Mouse (Mus musculus) embryonic facial prominence, embryonic 11.5 days (tissue): ENCODE measurements around the gene Agtpbp1. TPM values are rescaled to one million over a fixed set of nuclear protein-coding genes. Genes with fewer than 3 reads are reported as not detected.
"Not testable (repeated sequence)": the region's sequence is repeated elsewhere in the genome, so short reads cannot be mapped to it uniquely, and the experiment has no call there.

Experiments
- ATAC-seq: fragments of 200-750 bp; cut with Nextera tagmentation; replicated peaks from 2 replicates; pipeline ENCODE4 v1.8.0; 2017; ENCODE audit warnings: low read depth; ENCODE audit not compliant: insufficient number of reproducible peaks, low FRiP score, low TSS enrichment
- DNase-seq: peaks from one replicate; pipeline ENCODE4 v3.0.0-alpha.2; 2015; ENCODE audit warnings: low spot score
- H3K27ac ChIP-seq: fragments of 300-500 bp; sonication (generic); replicated peaks from 2 replicates; pipeline ENCODE4 v1.5.1; 2014; ENCODE audit warnings: mild to moderate bottlenecking, low read depth, low read length, control low read depth
- H3K27me3 ChIP-seq: fragments of 300-500 bp; sonication (generic); 2 replicates; pipeline ENCODE4 v1.6.1; 2014; ENCODE audit warnings: mild to moderate bottlenecking, low read length, moderate library complexity, mixed read lengths; ENCODE audit not compliant: control insufficient read depth, insufficient read depth
- H3K36me3 ChIP-seq: fragments of 300-500 bp; sonication (generic); replicated peaks from 2 replicates; pipeline ENCODE4 v1.6.1; 2014; ENCODE audit warnings: low read depth, mild to moderate bottlenecking, low read length, moderate library complexity, mixed read lengths; ENCODE audit not compliant: control insufficient read depth, insufficient read depth
- H3K4me1 ChIP-seq: fragments of 300-500 bp; sonication (generic); 2 replicates; pipeline ENCODE4 v1.6.1; 2014; ENCODE audit warnings: low read length, mixed read lengths; ENCODE audit not compliant: control insufficient read depth, insufficient read depth
- H3K4me2 ChIP-seq: fragments of 300-500 bp; sonication (generic); 2 replicates; pipeline ENCODE4 v1.6.1; 2014; ENCODE audit warnings: low read depth, mild to moderate bottlenecking, control low read depth, low read length, moderate library complexity
- H3K4me3 ChIP-seq: fragments of 300-500 bp; sonication (generic); 2 replicates; pipeline ENCODE4 v1.5.1; 2014; ENCODE audit warnings: low read depth, low read length, control low read depth
- H3K9ac ChIP-seq: fragments of 300-500 bp; sonication (generic); replicated peaks from 2 replicates; pipeline ENCODE4 v1.6.1; 2014; ENCODE audit warnings: mild to moderate bottlenecking, control low read depth, low read length
- H3K9me3 ChIP-seq: fragments of 300-500 bp; sonication (generic); replicated peaks from 2 replicates; pipeline ENCODE4 v1.6.1; 2016; ENCODE audit warnings: mild to moderate bottlenecking, low read length, inconsistent platforms, mixed read lengths; ENCODE audit not compliant: control insufficient read depth
- WGBS: fragments of 180-500 bp; shearing (Covaris S2); extraction: QIAGEN DNeasy Blood & Tissue Kit; methylation state at CpG from one replicate; pipeline ENCODE4 v1.1.7; 2014; 5-methylcytosine and 5-hydroxymethylcytosine counted together
- polyA plus RNA-seq: library from polyadenylated mRNA; unstranded; fragments of >200 nt; fragmentation: Nextera tagmentation; extraction: Ambion mirVana; gene quantifications from 2 replicates; pipeline ENCODE4 v1.2.1, GENCODE M21; 2014

The Agtpbp1 gene
- polyA plus RNA-seq, 1 experiment from 2014 or later, result 17.8 TPM

- Histone ChIP-seq H3K4me2 (no peak overlapping the region), H3K4me3 (no peak overlapping the region), H3K9me3 (no peaks in the 10 kb centered on the region), H3K27ac (no peak overlapping the region), H3K4me1 (no peaks in the 10 kb centered on the region), H3K27me3 (no peaks in the 10 kb centered on the region), H3K36me3 (no peaks in the 10 kb centered on the region), H3K9ac (no peak overlapping the region)
- 50% methylated on average over 2 of the region's 2 CpGs for WGBS
- no peak for ATAC-seq
- peak; percentile 61 for DNase-seq
These were observed 95.9 kb downstream of the Agtpbp1 start for GRCm38 (mm10) chr13:59489143-59489542.

GRCm38 (mm10) chr13:59487287-59487686, 97.7 kb downstream of the Agtpbp1 start:
- DNase-seq (no peak), ATAC-seq (no peak)
- Histone ChIP-seq H3K4me2 (no peak overlapping the region), H3K9ac (no peak overlapping the region), H3K36me3 (no peaks in the 10 kb centered on the region), H3K4me3 (no peak overlapping the region), H3K27me3 (no peaks in the 10 kb centered on the region), H3K4me1 (no peaks in the 10 kb centered on the region), H3K9me3 (no peaks in the 10 kb centered on the region), H3K27ac (no peak overlapping the region)
- 92% methylated on average over 8 of the region's 8 CpGs for WGBS

GRCm38 (mm10) chr13:59486243-59486642, 98.8 kb downstream of the Agtpbp1 start:
- WGBS, result 91% methylated on average over 5 of the region's 5 CpGs
- no peak for ATAC-seq

GRCm38 (mm10) chr13:59485456-59485855, 99.6 kb downstream of the Agtpbp1 start:
- Histone ChIP-seq H3K4me2 (no peak overlapping the region), H3K27ac (no peak overlapping the region), H3K4me1 (no peaks in the 10 kb centered on the region), H3K4me3 (no peak overlapping the region), H3K27me3 (no peaks in the 10 kb centered on the region), H3K9ac (no peak overlapping the region), H3K36me3 (no peaks in the 10 kb centered on the region), H3K9me3 (no peaks in the 10 kb centered on the region)
- WGBS, result 87% methylated on average over 7 of the region's 7 CpGs
- ATAC-seq (no peak), DNase-seq (no peak)

More at GRCm38 (mm10) chr13:59486243-59486642, 98.8 kb downstream of the Agtpbp1 start:
- no peak overlapping the region for H3K9ac ChIP-seq
- H3K9me3 ChIP-seq, result no peaks in the 10 kb centered on the region
- no peaks in the 10 kb centered on the region for H3K4me1 ChIP-seq
- no peak for DNase-seq
- H3K4me3 ChIP-seq, result no peak overlapping the region
- no peak overlapping the region for H3K4me2 ChIP-seq
- no peaks in the 10 kb centered on the region for H3K36me3 ChIP-seq
- no peak overlapping the region for H3K27ac ChIP-seq
- no peaks in the 10 kb centered on the region for H3K27me3 ChIP-seq

- H3K36me3 ChIP-seq, result no peaks in the 10 kb centered on the region
- H3K4me1 ChIP-seq, result no peaks in the 10 kb centered on the region
- ATAC-seq, result no peak
- no peak overlapping the region for H3K4me3 ChIP-seq
- no peak for DNase-seq
- WGBS, result 89% methylated on average over 4 of the region's 4 CpGs
- no peaks in the 10 kb centered on the region for H3K27me3 ChIP-seq
- H3K27ac ChIP-seq, result no peak overlapping the region
- H3K9me3 ChIP-seq, result no peaks in the 10 kb centered on the region
- no peak overlapping the region for H3K9ac ChIP-seq
- H3K4me2 ChIP-seq, result no peak overlapping the region
These were observed 103.6 kb downstream of the Agtpbp1 start for GRCm38 (mm10) chr13:59481484-59481855.

GRCm38 (mm10) chr13:59480599-59481483, 104.2 kb downstream of the Agtpbp1 start:
- no peaks in the 10 kb centered on the region for H3K36me3 ChIP-seq
- H3K4me1 ChIP-seq, result no peaks in the 10 kb centered on the region
- H3K4me2 ChIP-seq, result no peak overlapping the region
- no peak overlapping the region for H3K9ac ChIP-seq
- DNase-seq, result no peak
- H3K9me3 ChIP-seq, result no peaks in the 10 kb centered on the region
- no peak overlapping the region for H3K4me3 ChIP-seq
- 88% methylated on average over 13 of the region's 13 CpGs for WGBS
- ATAC-seq, result no peak
- no peaks in the 10 kb centered on the region for H3K27me3 ChIP-seq
- H3K27ac ChIP-seq, result no peak overlapping the region

- not testable (repeated sequence) for H3K4me3 ChIP-seq, H3K9me3 ChIP-seq, H3K36me3 ChIP-seq, H3K27ac ChIP-seq, DNase-seq, ATAC-seq, H3K27me3 ChIP-seq, H3K9ac ChIP-seq, H3K4me2 ChIP-seq, H3K4me1 ChIP-seq
- 84% methylated on average over 7 of the region's 7 CpGs for WGBS
These were observed 107.1 kb downstream of the Agtpbp1 start for GRCm38 (mm10) chr13:59477928-59478327.

- no peak overlapping the region for H3K27ac ChIP-seq
- 86% methylated on average over 14 of the region's 14 CpGs for WGBS
- no peaks in the 10 kb centered on the region for H3K27me3 ChIP-seq
- no peak overlapping the region for H3K4me3 ChIP-seq
- H3K9ac ChIP-seq, result no peak overlapping the region
- no peaks in the 10 kb centered on the region for H3K36me3 ChIP-seq
- no peak overlapping the region for H3K4me2 ChIP-seq
- H3K9me3 ChIP-seq, result no peaks in the 10 kb centered on the region
- DNase-seq (no peak), ATAC-seq (no peak)
- H3K4me1 ChIP-seq, result no peaks in the 10 kb centered on the region
These were observed 107.6 kb downstream of the Agtpbp1 start for GRCm38 (mm10) chr13:59477451-59477850.
